Mouse (Mus musculus): ENCODE results near the gene Gucd1. TPM values are rescaled to one million over a fixed set of nuclear protein-coding genes. Genes with fewer than 3 reads are reported as not detected.

Gucd1 gene
- total RNA-seq, 2 experiments from 2014 or later: 21.6 to 22.0 TPM

DNA sequence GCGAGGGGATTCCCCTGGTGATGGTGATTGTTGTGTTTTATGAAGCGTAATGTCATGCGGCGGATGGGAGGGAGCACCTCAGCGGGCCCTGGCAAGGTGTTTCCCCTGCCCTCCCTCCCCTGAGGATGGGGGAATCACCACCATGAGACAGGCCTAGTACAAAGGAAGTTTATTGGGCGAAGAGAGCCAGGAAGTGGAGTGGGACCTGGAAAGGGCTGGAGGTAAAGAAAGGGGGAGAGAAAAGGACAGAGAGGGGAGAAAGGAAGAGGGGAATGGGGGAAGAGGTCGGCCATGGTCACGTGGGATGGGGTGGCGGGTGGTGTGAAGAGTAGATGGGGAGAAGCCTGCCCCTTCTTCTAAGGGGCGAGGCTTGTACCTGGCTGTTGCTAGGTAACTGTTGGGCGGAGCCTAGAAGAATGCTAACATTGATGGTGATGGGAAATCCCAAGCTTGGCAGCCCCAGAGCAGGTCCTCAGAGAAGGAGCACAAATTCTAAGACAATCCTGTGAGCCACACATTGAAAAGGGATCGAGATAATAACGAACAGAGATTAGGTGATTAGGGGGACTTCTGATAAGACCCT lies 71.2 kb downstream of the Gucd1 start:
- DNase-seq (ENCODE audit: extremely low spot score in 1 of 2, low spot score in 2 of 2): peak in 1 of 2 experiments; percentile 54
- intact Hi-C loops (cut with DNase I): no loop called here

DNA sequence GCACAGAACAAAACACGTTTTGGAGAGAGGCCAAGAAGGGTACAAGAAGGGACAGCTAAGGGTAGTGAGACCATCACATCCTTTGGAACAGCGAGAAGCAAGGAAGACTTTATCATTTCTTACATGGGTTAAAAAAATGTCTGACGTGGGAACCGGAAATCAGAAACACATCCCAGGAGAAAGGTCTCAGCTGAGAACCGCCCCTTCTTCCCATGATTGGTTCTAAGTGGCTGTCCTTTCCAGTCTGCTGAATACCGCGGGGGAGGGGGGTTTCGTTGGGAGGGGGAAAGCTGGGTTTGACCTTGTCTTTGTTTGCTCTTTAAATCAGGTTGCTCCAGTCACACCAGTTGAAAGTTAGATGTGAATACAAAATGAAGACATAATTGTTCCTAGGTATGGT lies 72.7 kb downstream of the Gucd1 start:
- intact Hi-C loops (cut with DNase I): no loop called here
- no peak for DNase-seq (ENCODE audit: extremely low spot score in 1 of 2, low spot score in 2 of 2)

GRCm38 (mm10) chr10:75444111-75444826 lies 73.5 kb downstream of the Gucd1 start:
- intact Hi-C loops (cut with DNase I): no loop called here

GRCm38 (mm10) chr10:75443017-75443416 lies 74.8 kb downstream of the Gucd1 start:
- intact Hi-C loops (cut with DNase I): no loop called here
- DNase-seq (ENCODE audit: extremely low spot score in 1 of 2, low spot score in 2 of 2): no peak

More at GRCm38 (mm10) chr10:75444111-75444826, 73.5 kb downstream of the Gucd1 start:
- DNase-seq (ENCODE audit: extremely low spot score in 1 of 2, low spot score in 2 of 2): peak in 1 of 2 experiments; percentile 71

DNA sequence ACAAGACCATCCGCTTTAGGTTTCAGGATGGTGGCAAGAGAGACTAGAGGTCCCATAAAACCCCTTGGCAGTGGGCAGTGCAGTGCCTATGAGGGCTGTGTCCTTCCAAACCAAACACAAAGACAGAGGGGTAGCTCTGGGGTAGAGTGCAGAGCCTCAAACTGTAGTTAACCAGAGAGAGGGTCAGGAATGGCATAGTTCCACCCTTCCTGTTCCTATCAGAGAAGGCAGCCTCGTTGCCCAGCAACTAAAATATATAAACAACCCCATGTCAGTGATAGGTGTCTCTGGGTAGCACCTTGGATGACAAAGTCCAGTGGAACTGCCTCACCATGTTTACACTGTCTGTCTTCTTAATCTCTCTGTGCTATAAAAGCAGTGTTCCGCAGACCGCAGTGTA lies 76.0 kb downstream of the Gucd1 start:
- intact Hi-C loops (cut with DNase I): no loop called here
- peak in 1 of 2 experiments; percentile 2 for DNase-seq (ENCODE audit: extremely low spot score in 1 of 2, low spot score in 2 of 2)

- intact Hi-C loops (cut with DNase I): no loop called here
- DNase-seq (ENCODE audit: extremely low spot score in 1 of 2, low spot score in 2 of 2): peak in 1 of 2 experiments; percentile 2
Measured at GRCm38 (mm10) chr10:75440756-75441155, 77.0 kb downstream of the Gucd1 start.

GRCm38 (mm10) chr10:75439211-75439811 lies 78.5 kb downstream of the Gucd1 start:
- DNase-seq (ENCODE audit: extremely low spot score in 1 of 2, low spot score in 2 of 2): peak in 1 of 2 experiments; percentile 39
- intact Hi-C loops (cut with DNase I): loop anchor here (2.0 to 5.0 kb wide), 4 partner anchors 43 to 185 kb away; partner anchors contain the start of gene Adora2a

GRCm38 (mm10) chr10:75438132-75438810 lies 79.5 kb downstream of the Gucd1 start:
- DNase-seq (ENCODE audit: extremely low spot score in 1 of 2, low spot score in 2 of 2): peak in 1 of 2 experiments; percentile 65
- intact Hi-C loops (cut with DNase I): loop anchor here (2.0 to 5.0 kb wide), 4 partner anchors 44 to 183 kb away; partner anchors contain the start of gene Adora2a

GRCm38 (mm10) chr10:75437284-75437683 lies 80.5 kb downstream of the Gucd1 start:
- peak in 1 of 2 experiments; percentile 14 for DNase-seq (ENCODE audit: extremely low spot score in 1 of 2, low spot score in 2 of 2)
- intact Hi-C loops (cut with DNase I): loop anchor here (2.0 to 5.0 kb wide), 4 partner anchors 45 to 254 kb away; partner anchors contain the start of gene Adora2a

GRCm38 (mm10) chr10:75436604-75437217 lies 81.1 kb downstream of the Gucd1 start:
- intact Hi-C loops (cut with DNase I): loop anchor here (2.0 to 5.0 kb wide), 4 partner anchors 46 to 254 kb away; partner anchors contain the start of gene Adora2a
- peak; percentile 80 to 81 for DNase-seq (ENCODE audit: extremely low spot score in 1 of 2, low spot score in 2 of 2)

GRCm38 (mm10) chr10:75430633-75431032 lies 87.1 kb downstream of the Gucd1 start:
- intact Hi-C loops (cut with DNase I): no loop called here

GRCm38 (mm10) chr10:75430147-75430537 lies 87.6 kb downstream of the Gucd1 start:
- intact Hi-C loops (cut with DNase I): no loop called here
- DNase-seq (ENCODE audit: extremely low spot score in 1 of 2, low spot score in 2 of 2): no peak

More at GRCm38 (mm10) chr10:75430633-75431032, 87.1 kb downstream of the Gucd1 start:
- no peak for DNase-seq (ENCODE audit: extremely low spot score in 1 of 2, low spot score in 2 of 2)

GRCm38 (mm10) chr10:75429522-75430146 lies 88.1 kb downstream of the Gucd1 start:
- no peak for DNase-seq (ENCODE audit: extremely low spot score in 1 of 2, low spot score in 2 of 2)
- intact Hi-C loops (cut with DNase I): no loop called here

- no peak for DNase-seq (ENCODE audit: extremely low spot score in 1 of 2, low spot score in 2 of 2)
- intact Hi-C loops (cut with DNase I): no loop called here
Measured at GRCm38 (mm10) chr10:75429004-75429380, 88.8 kb downstream of the Gucd1 start.

GRCm38 (mm10) chr10:75428049-75429003 lies 89.4 kb downstream of the Gucd1 start:
- intact Hi-C loops (cut with DNase I): no loop called here
- no peak for DNase-seq (ENCODE audit: extremely low spot score in 1 of 2, low spot score in 2 of 2)

GRCm38 (mm10) chr10:75424498-75424901 lies 93.3 kb downstream of the Gucd1 start:
- no peak for DNase-seq (ENCODE audit: extremely low spot score in 1 of 2, low spot score in 2 of 2)
- intact Hi-C loops (cut with DNase I): no loop called here

- no peak for DNase-seq (ENCODE audit: extremely low spot score in 1 of 2, low spot score in 2 of 2)
- intact Hi-C loops (cut with DNase I): no loop called here
Measured at GRCm38 (mm10) chr10:75418747-75419146, 99.0 kb downstream of the Gucd1 start.

Measured in left cerebral cortex, postnatal 10 days (tissue).